Mouse (Mus musculus) CD4-positive, CD25-positive, alpha-beta regulatory T cell, adult 9 weeks (primary cell): ENCODE results near the gene Sccpdh. TPM values are rescaled to one million over a fixed set of nuclear protein-coding genes. Genes with fewer than 3 reads are reported as not detected.

ENCODE experiments used
- polyA plus RNA-seq: library from polyadenylated mRNA; unstranded; fragments of 100-300 nt; shearing (Covaris generic); gene quantifications from one replicate; pipeline ENCODE4 v1.2.1, GENCODE M21; 2017

Sccpdh gene
- polyA plus RNA-seq = 16.3 TPM

DNA sequence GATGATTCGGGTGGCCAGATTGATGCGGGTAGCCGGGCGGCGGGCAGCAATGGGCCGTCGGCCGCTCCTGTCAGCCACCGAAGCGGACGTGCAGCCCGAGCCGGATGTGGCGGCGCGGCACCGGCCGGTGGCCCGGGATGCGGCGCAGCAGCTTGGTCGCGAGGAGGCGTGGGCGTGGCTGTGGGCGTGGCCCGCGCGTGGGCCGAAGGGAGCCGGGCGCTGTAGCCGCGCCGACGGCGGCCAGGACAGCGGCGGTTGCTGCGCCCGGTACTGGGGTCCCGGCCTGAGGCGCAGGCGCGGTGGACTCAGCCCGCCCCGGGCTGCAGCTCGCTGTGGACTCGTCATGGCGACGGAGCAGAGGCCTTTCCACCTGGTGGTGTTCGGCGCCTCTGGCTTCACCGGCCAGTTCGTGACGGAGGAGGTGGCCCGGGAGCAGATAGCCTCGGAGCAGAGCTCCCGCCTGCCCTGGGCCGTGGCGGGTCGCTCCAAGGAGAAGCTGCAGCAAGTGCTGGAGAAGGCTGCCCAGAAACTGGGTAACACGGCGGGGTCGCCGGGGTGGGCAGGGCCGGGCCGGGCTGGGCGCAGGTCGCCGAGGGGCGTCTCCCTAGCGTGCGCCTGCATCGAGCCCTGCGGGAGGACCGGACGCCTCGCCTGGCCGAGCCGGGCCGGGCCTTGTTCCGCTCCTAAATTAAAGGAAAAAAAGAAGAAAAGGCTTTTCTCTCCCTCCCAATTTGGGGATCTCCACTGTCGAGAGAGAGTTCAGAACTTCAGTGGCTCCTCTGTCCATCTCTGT, at the start of gene Sccpdh:
Gene Sccpdh (plus strand): TSS at position 198 of the 793 bp plus-strand sequence.

Other genes starting within 250 kb of the Sccpdh start
- gene Smyd3, start 150.2 kb upstream of the Sccpdh start, polyA plus RNA-seq = 40.5 TPM
- 40.4 TPM for gene Tfb2m, start 121.9 kb upstream of the Sccpdh start, polyA plus RNA-seq
- gene Cnst, start 121.8 kb upstream of the Sccpdh start, polyA plus RNA-seq = 45.6 TPM
- not detected for gene Kif28, start 77.1 kb downstream of the Sccpdh start, polyA plus RNA-seq
- gene Gm10518, start 135.2 kb downstream of the Sccpdh start, polyA plus RNA-seq = not detected
- gene Ahctf1, start 135.5 kb downstream of the Sccpdh start, polyA plus RNA-seq = 16.8 TPM